Mouse (Mus musculus) forebrain, embryonic 10.5 days (tissue): ENCODE data around the gene Olfr186. TPM values are rescaled to one million over a fixed set of nuclear protein-coding genes. Genes with fewer than 3 reads are reported as not detected.
"Not testable (repeated sequence)": the region's sequence is repeated elsewhere in the genome, so short reads cannot be mapped to it uniquely, and the experiment has no call there.

Experiments used
- DNase-seq: peaks from one replicate; pipeline ENCODE4 v3.0.0-alpha.2; 2017; ENCODE audit warnings: low spot score; ENCODE audit errors: extremely low spot score
- H3K27ac ChIP-seq: fragments of 300-500 bp; sonication (generic); 2 replicates; pipeline ENCODE4 v1.5.1; 2016; ENCODE audit warnings: mild to moderate bottlenecking
- H3K27me3 ChIP-seq: fragments of 300-500 bp; sonication (generic); 2 replicates; pipeline ENCODE4 v1.6.1; 2016; ENCODE audit warnings: mild to moderate bottlenecking; ENCODE audit not compliant: poor library complexity, severe bottlenecking
- H3K36me3 ChIP-seq: fragments of 300-500 bp; sonication (generic); replicated peaks from 2 replicates; pipeline ENCODE4 v1.6.1; 2016; ENCODE audit warnings: mild to moderate bottlenecking, moderate library complexity
- H3K4me1 ChIP-seq: fragments of 300-500 bp; sonication (generic); 2 replicates; pipeline ENCODE4 v1.6.1; 2016
- H3K4me3 ChIP-seq: fragments of 300-500 bp; sonication (generic); 2 replicates; pipeline ENCODE4 v1.5.1; 2016; ENCODE audit warnings: mild to moderate bottlenecking, moderate library complexity
- H3K9me3 ChIP-seq: fragments of 300-500 bp; sonication (generic); 2 replicates; pipeline ENCODE4 v1.6.1; 2016; ENCODE audit warnings: mild to moderate bottlenecking, moderate library complexity
- WGBS: fragments of 180-500 bp; shearing (Covaris S2); methylation state at CpG from one replicate; pipeline ENCODE4 v1.1.7; 2016; 5-methylcytosine and 5-hydroxymethylcytosine counted together
- polyA plus RNA-seq: library from polyadenylated mRNA; unstranded; fragments of >200 nt; fragmentation: Nextera tagmentation; extraction: Ambion mirVana; gene quantifications from 2 replicates; pipeline ENCODE4 v1.2.1, GENCODE M21; 2016

Olfr186 gene
- not detected in 2 replicates for polyA plus RNA-seq

DNA sequence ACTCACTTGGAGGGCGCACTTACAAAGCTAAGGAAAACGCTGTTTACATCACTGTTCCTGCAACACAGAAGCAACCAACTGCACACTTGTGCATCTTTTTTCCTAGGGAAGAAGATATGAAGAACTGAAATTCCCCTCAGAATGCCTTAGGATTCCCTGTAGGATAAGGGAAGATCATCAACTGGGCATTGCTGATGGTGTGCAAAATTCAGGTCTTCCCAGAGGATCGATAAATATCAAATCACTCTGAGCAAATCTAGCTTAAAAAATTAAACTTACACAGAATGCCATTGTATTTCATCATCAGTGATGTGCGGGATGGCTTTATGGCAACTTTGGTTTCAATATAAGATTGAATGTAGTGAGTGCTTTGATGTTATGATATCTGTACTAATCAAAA is at the start of gene Olfr186:
TSS of gene Olfr186 (minus strand) at position 101 of the 400 bp plus-strand sequence.
- no peak for DNase-seq
- H3K27ac ChIP-seq = no peak within 1 kb of the TSS
- no peaks in the 10 kb centered on the region for H3K4me1 ChIP-seq
- H3K36me3 ChIP-seq = no peaks in the 10 kb centered on the region
- no peaks in the 10 kb centered on the region for H3K9me3 ChIP-seq
- H3K4me3 ChIP-seq = no peak within 1 kb of the TSS
- no peaks in the 10 kb centered on the region for H3K27me3 ChIP-seq
- WGBS = 91% methylated on average over 4 of the region's 4 CpGs

DNA sequence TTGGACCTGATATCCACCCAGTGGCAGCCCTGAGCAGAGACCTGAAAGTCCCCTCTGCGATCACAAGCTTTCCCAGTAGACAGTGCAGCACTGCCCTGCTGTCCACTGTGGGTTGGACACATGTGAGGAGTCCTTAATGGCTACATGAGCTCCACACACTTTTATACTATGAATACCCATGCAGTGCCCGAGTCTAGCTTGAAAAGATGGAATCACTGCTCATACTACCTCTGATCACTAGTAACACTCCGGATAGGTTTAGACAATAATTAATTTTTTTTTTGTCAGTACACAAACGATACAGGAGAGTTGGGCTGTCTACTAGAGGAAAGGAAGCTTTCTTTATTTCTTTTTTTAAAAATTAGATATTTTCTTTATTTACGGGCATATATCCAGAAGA is 47.8 kb upstream of the Olfr186 start, which contains the start of gene Olfr190:
TSS of gene Olfr190 (minus strand) at position 101 of the 400 bp plus-strand sequence.
- WGBS = 91% methylated on average over 5 of the region's 5 CpGs
- Histone ChIP-seq H3K27me3 (no peaks in the 10 kb centered on the region), H3K36me3 (no peaks in the 10 kb centered on the region), H3K4me1 (no peaks in the 10 kb centered on the region), H3K27ac (no peak within 1 kb of the TSS), H3K9me3 (no peaks in the 10 kb centered on the region), H3K4me3 (no peak within 1 kb of the TSS)
- no peak for DNase-seq

DNA sequence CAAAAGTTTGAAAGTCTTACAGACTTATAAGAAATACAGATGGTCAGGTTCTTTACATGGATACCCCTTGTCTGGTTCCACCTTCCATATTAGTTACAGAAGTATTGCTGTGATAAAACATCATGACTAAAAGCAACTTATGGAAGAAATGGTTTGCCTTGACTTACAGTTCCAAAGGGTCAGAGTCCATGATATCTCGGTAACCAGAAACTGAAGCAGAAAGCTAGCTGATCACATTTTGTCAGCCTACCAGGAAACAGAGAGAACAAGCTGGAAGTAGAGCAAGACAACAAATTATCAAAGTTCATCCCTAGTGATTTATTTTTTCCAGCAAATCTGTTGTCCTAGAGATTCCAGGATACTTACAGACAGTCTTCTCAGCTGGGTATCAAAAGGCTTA is 43.4 kb upstream of the Olfr186 start:
- no peak for DNase-seq
- Histone ChIP-seq H3K4me1 (no peaks in the 10 kb centered on the region), H3K36me3 (no peaks in the 10 kb centered on the region), H3K27ac (no peak overlapping the region), H3K27me3 (no peaks in the 10 kb centered on the region), H3K4me3 (no peak overlapping the region), H3K9me3 (no peaks in the 10 kb centered on the region)
- WGBS = 92% methylated on average over 1 of the region's 1 CpGs

DNA sequence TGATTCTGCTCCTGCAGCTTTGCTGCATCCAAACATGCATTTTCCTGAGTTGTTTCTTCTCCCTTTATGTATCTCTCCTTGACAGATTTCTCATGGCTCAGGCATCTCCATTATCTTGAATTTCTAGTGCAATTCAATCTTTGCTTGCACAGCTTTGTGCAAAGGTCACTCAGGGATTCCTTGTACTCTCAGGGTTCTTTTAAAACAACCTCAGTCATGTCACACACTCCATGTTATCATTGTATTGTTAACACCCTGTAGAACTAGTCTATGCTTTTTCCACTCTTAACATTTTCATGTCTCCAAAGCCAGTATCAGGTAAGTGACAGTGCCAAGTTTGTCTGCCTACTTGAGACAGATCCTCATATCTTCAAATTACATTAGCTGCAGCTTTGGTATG is 41.7 kb upstream of the Olfr186 start:
- H3K27me3 ChIP-seq = no peaks in the 10 kb centered on the region
- H3K4me1 ChIP-seq = no peaks in the 10 kb centered on the region
- DNase-seq = no peak
- no peak overlapping the region for H3K27ac ChIP-seq
- H3K9me3 ChIP-seq = no peaks in the 10 kb centered on the region
- H3K36me3 ChIP-seq = no peaks in the 10 kb centered on the region
- no peak overlapping the region for H3K4me3 ChIP-seq

DNA sequence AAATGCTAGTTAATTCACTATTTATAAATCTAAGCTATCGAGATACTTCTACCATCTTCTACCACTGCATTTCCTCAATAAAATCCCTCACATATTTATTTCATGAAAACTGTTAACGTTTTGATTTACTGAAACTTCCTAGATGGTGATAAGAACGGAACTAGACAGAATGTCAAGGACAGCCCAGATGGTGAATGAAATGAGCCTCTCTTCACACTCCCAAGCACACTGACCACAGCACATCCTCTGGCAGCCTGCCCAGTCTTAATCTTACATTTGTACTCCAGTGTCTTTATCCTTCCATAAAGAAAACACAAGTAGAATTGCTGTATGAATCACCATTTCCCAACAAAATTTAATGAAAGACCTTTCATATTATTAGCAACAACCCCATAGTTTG is 32.3 kb upstream of the Olfr186 start:
- not testable (repeated sequence) for DNase-seq, H3K4me3 ChIP-seq

DNA sequence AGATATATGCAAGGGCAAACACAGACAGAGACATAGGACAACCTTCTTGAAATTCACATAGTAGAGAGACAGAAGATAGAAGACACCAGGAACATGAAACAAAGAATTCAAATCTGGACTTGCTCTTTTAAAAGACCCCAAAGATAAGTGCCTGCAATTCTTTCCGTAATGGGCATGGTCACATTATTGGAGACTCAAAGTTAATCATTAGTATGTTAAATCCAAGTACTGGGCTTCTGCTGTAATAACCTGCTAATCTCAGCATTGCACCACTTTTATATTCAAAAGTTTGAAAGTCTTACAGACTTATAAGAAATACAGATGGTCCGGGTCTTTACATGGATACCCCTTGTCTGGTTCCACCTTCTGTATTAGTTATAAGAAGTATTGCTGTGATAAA is 19.2 kb upstream of the Olfr186 start:
- H3K4me1 ChIP-seq, H3K27ac ChIP-seq, H3K4me3 ChIP-seq, H3K27me3 ChIP-seq, H3K9me3 ChIP-seq, H3K36me3 ChIP-seq, DNase-seq: not testable (repeated sequence)
- 94% methylated on average over 2 of the region's 2 CpGs for WGBS

More for the DNA sequence above, 32.3 kb upstream of the Olfr186 start:
- H3K27me3 ChIP-seq, H3K9me3 ChIP-seq, H3K27ac ChIP-seq, H3K4me1 ChIP-seq, H3K36me3 ChIP-seq: not testable (repeated sequence)
- WGBS = 86% methylated on average over 3 of the region's 3 CpGs

DNA sequence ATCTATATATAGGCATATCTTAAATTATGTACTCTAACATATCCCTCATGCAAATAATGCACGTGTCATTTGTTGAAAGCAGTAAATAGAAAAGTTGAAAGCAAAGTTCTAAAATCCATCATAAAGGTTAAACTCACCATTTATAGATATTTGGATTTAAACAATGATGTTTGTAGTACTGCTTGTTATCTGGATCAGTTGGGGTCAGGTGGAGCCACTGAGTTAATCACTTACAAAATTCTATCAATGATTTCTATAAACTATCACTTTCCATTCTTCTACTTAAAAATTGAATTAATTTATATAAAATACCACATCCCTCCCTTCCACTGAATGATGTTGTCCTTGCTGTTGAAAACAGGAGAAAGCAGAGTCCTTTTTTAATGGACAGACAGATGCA is 18.8 kb upstream of the Olfr186 start:
- DNase-seq = no peak
- Histone ChIP-seq H3K4me1 (no peaks in the 10 kb centered on the region), H3K27ac (no peak overlapping the region), H3K27me3 (no peaks in the 10 kb centered on the region), H3K4me3 (no peak overlapping the region), H3K36me3 (no peaks in the 10 kb centered on the region), H3K9me3 (no peaks in the 10 kb centered on the region)
- WGBS = 84% methylated on average over 1 of the region's 1 CpGs

DNA sequence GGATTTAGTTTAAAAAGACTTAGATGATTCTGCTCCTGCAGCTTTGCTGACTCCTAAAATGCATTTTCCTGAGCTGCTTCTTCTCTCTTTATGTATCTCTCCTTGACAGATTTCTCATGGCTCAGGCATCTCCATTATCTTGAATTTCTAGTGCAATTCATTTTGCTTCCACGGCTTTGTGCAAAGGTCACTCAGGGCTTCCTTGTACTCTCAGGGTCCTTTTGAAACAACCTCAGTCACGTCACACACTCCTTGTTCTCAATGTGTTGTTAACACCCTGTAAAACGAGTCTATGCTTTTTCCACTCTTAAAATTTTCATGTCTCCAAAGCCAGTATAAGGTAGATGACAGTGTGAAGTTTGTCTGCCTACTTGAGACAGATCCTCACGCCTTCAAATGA is 17.5 kb upstream of the Olfr186 start:
- Histone ChIP-seq H3K27ac (no peak overlapping the region), H3K36me3 (no peaks in the 10 kb centered on the region), H3K9me3 (no peaks in the 10 kb centered on the region), H3K4me3 (no peak overlapping the region), H3K4me1 (no peaks in the 10 kb centered on the region), H3K27me3 (no peaks in the 10 kb centered on the region)
- no peak for DNase-seq
- WGBS = 81% methylated on average over 4 of the region's 4 CpGs

DNA sequence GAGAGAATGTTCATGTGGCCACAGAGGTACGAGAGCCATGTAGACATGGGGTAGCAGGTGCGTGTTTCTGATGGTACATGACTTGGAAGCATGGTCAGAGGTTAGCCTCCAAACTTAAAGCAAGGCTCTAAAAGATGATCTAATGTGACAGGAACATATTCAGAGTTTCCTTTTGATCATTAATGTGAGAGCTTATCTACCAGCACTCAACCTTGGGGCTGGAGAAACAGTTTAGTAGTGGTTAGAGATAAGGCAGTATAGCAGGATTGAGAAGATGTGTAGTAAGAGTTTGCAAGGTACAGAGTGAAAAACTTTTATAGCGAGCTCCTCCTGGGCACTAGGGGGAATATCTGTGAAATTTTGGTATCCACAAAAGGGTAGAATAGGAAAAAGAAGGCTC is 15.7 kb upstream of the Olfr186 start:
- H3K27ac ChIP-seq = no peak overlapping the region
- H3K4me1 ChIP-seq = no peaks in the 10 kb centered on the region
- H3K4me3 ChIP-seq = no peak overlapping the region
- no peaks in the 10 kb centered on the region for H3K27me3 ChIP-seq
- no peaks in the 10 kb centered on the region for H3K36me3 ChIP-seq
- 84% methylated on average over 3 of the region's 3 CpGs for WGBS
- no peaks in the 10 kb centered on the region for H3K9me3 ChIP-seq
- DNase-seq = no peak

DNA sequence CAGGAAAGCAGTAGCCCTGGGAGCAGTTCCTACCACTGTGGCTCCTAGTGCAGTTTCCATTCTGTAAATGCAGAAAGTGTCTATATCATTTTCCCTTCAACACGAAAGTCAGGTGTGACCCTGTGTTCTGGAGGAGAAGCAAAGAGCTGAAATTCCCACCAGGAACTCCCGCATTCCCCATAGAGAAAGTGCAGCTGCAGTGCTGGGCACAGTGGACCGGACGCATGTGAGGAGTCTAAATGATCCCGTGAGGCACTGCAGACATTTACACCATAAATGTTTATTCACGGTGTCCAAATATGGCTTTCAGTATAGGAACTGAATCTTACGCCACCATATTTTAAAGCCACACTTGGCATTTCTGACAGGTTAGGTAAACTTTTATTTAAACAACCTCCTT is 9.6 kb upstream of the Olfr186 start, which contains the start of gene Olfr187:
TSS of gene Olfr187 (minus strand) at position 58 of the 400 bp plus-strand sequence.
- Histone ChIP-seq H3K27ac (no peak within 1 kb of the TSS), H3K27me3 (no peaks in the 10 kb centered on the region), H3K4me1 (no peaks in the 10 kb centered on the region), H3K9me3 (no peaks in the 10 kb centered on the region), H3K36me3 (no peaks in the 10 kb centered on the region), H3K4me3 (no peak within 1 kb of the TSS)
- DNase-seq = no peak
- WGBS = 92% methylated on average over 7 of the region's 7 CpGs

DNA sequence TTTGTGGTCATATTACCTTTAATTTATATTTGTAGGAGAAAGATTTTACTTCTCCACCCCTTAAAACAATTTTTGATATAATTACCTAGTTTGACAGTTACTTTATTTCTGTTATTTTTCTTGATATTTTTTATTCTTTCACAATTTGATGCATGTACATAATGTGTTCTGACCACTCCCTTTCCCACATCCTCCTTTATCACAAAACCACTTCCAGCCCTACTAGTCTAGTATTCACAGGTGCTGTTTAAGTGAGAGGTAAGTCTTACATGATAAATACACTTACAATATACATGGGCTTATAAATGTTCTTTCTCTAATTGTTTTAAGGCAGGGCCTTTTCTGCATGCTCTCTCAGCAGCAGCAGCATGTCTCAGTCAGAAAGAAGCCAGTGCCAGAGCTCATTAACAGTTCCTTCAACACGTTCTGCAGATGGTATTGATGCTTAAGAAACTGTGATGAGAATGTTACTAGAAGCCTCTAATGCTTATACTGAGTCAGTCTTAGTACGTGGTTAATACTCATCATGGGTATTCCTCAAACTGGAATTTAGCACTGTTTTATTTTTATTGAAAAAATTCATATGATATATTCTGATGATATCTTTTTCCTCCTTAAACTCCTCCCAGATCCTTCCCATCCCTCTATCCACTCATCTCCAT is 16.6 kb downstream of the Olfr186 start:
- Histone ChIP-seq H3K4me1 (no peaks in the 10 kb centered on the region), H3K36me3 (no peaks in the 10 kb centered on the region), H3K9me3 (no peaks in the 10 kb centered on the region), H3K27me3 (no peaks in the 10 kb centered on the region), H3K4me3 (no peak overlapping the region), H3K27ac (no peak overlapping the region)
- no peak for DNase-seq
- WGBS = 69% methylated on average over 2 of the region's 2 CpGs

DNA sequence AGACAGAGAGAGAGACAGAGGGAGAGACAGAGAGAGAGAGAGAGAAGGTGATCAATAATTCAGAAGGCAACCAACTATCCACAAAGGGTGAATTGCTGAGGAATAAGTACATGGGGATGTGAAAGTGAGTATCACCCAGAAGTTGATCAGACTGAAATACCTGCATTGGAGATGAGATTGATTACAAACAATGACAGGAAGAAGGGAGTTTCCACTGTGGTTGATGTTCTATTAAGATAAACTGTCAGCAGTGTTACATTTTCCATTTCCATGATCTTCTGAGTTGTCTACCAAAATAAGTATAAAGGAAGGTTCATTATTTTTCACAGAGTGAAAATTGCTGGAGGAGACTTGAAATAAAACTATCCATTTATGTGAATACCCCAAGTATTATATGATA is 22.9 kb downstream of the Olfr186 start:
- Histone ChIP-seq H3K9me3 (no peaks in the 10 kb centered on the region), H3K4me1 (no peaks in the 10 kb centered on the region), H3K4me3 (no peak overlapping the region), H3K27me3 (no peaks in the 10 kb centered on the region), H3K27ac (no peak overlapping the region), H3K36me3 (no peaks in the 10 kb centered on the region)
- DNase-seq = no peak

DNA sequence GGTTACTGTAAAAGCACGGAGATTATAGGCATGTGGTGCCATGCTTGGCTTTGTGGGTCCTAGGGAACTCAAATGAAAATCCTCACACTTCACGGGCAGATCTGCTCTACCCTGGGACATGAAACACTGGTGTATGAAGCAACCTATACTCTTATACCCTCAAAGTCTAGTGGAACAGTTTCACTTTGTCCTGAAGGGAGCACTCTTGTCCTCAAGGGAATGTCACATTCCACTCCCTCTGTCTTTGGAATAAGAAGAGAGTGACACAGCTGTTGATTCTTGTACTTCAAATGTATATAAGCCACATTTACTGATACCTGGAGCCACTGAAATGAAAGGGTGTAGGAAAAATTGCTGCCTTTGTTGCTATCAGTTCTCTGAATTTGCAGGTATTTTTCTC is 35.0 kb downstream of the Olfr186 start, which contains the start of gene Olfr183:
TSS of gene Olfr183 (plus strand) at position 301 of the 400 bp plus-strand sequence.
- DNase-seq = no peak
- Histone ChIP-seq H3K36me3 (no peaks in the 10 kb centered on the region), H3K27ac (no peak within 1 kb of the TSS), H3K4me1 (no peaks in the 10 kb centered on the region), H3K4me3 (no peak within 1 kb of the TSS), H3K27me3 (no peaks in the 10 kb centered on the region), H3K9me3 (no peaks in the 10 kb centered on the region)
- 88% methylated on average over 2 of the region's 2 CpGs for WGBS
